Mouse (Mus musculus): Measurements from ENCODE around the gene Zfp82. TPM values are rescaled to one million over a fixed set of nuclear protein-coding genes. Genes with fewer than 3 reads are reported as not detected.
"Not testable (repeated sequence)": the region's sequence is repeated elsewhere in the genome, so short reads cannot be mapped to it uniquely, and the experiment has no call there.

Zfp82 gene
- polyA plus RNA-seq (2015; fragmentation: Nextera tagmentation; extraction: Ambion mirVana), result 1.2 and 1.7 TPM in 2 replicates

- no peaks in the 10 kb centered on the region for H3K27me3 ChIP-seq (replicated peaks; ENCODE audit: control insufficient read depth, insufficient read depth, low read length)
- peak within 1 kb of the TSS; percentile 46 for H3K9ac ChIP-seq (ENCODE audit: low read depth, low read length)
- H3K36me3 ChIP-seq (ENCODE audit: control insufficient read depth, insufficient read depth), result peaks cover 8% of the 10 kb centered on the region; the same call in 1 of the 2 replicates
- ATAC-seq, result peak; percentile 81
- no peak for TF ChIP-seq CTCF (IDR thresholded peaks at IDR 0.05; ENCODE audit: low read depth)
- H3K27ac ChIP-seq (ENCODE audit: low read depth, low read length), result no peak within 1 kb of the TSS
- H3K4me1 ChIP-seq (replicated peaks; ENCODE audit: control insufficient read depth, insufficient read depth, low read length), result no peaks in the 10 kb centered on the region
- peak within 1 kb of the TSS; percentile 71 for H3K4me3 ChIP-seq (ENCODE audit: low read depth, low read length)
- under 1% methylated on average over 50 of the region's 50 CpGs for WGBS
- H3K9me3 ChIP-seq (ENCODE audit: control insufficient read depth), result no peaks in the 10 kb centered on the region
- H3K4me2 ChIP-seq (replicated peaks; ENCODE audit: low read depth), result peak within 1 kb of the TSS; percentile 99
These were observed at the start of gene Zfp82 for GRCm38 (mm10) chr7:30072146-30073028. Zfp82 (minus strand) TSS chr7:30072900.

DNA sequence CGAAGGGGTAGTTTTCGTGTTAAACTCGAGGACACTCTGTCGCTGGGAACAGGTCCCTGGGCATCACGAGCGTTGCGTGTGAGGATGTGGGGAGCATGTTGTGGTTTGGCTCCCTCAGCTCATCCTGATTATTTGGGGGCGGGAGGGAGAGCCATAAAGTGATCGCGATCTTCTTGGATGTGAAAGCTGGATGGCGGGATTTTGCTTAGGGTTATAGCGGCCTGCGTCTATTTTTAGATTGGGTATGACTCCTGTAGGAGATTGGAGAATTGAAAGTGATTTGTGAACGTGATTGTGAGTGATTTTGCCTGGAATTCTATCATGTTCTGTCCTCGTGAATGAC, 49.5 kb upstream of the Zfp82 start:
- Histone ChIP-seq H3K4me2 (replicated peaks; ENCODE audit: low read depth) (peak overlapping the region; percentile 96), H3K4me1 (replicated peaks; ENCODE audit: control insufficient read depth, insufficient read depth, low read length) (no peaks in the 10 kb centered on the region), H3K9me3 (ENCODE audit: control insufficient read depth) (no peaks in the 10 kb centered on the region), H3K27me3 (replicated peaks; ENCODE audit: control insufficient read depth, insufficient read depth, low read length) (no peaks in the 10 kb centered on the region), H3K4me3 (ENCODE audit: low read depth, low read length) (peak overlapping the region; percentile 56), H3K9ac (ENCODE audit: low read depth, low read length) (peak overlapping the region; percentile 35), H3K36me3 (ENCODE audit: control insufficient read depth, insufficient read depth) (peaks cover under 1% of the 10 kb centered on the region; the same call in 1 of the 2 replicates), H3K27ac (ENCODE audit: low read depth, low read length) (no peak overlapping the region)
- ATAC-seq, result peak; percentile 31; the same call in 1 of the 2 replicates
- 4% methylated on average over 15 of the region's 15 CpGs for WGBS
- no peak for TF ChIP-seq CTCF (IDR thresholded peaks at IDR 0.05; ENCODE audit: low read depth)

- peak within 1 kb of the TSS; percentile 54; the same call in 1 of the 2 replicates for H3K27ac ChIP-seq (ENCODE audit: low read depth, low read length)
- WGBS, result under 1% methylated on average over 61 of the region's 61 CpGs
- peak; percentile 64 for ATAC-seq
These were observed 48.8 kb upstream of the Zfp82 start, which contains the start of gene Zfp382 for GRCm38 (mm10) chr7:30121308-30122187. Zfp382 (plus strand) TSS chr7:30121942.

DNA sequence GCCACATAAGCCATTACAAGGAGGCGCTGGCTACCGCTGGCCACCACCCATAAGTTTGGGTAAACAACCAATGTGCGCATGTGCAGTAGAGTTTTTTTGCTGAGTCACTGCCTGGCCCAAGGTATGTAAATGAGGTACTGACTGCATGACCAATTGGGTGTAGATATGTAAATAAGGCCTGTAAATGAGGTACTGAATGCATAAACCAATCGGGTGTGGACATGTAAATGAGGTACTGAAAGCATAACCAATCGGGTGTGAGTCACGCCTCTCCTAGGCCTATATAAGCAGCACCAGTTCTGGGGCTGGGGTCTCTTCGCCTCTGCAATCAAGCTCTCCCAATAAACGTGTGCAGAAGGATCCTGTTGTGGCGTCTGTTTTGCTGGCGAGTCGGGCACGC, 45.2 kb upstream of the Zfp82 start:
- H3K9ac ChIP-seq (ENCODE audit: low read depth, low read length); H3K36me3 ChIP-seq (ENCODE audit: control insufficient read depth, insufficient read depth); ATAC-seq; H3K27ac ChIP-seq (ENCODE audit: low read depth, low read length); H3K9me3 ChIP-seq (ENCODE audit: control insufficient read depth); H3K4me3 ChIP-seq (ENCODE audit: low read depth, low read length); H3K4me2 ChIP-seq (replicated peaks; ENCODE audit: low read depth); H3K4me1 ChIP-seq (replicated peaks; ENCODE audit: control insufficient read depth, insufficient read depth, low read length); H3K27me3 ChIP-seq (replicated peaks; ENCODE audit: control insufficient read depth, insufficient read depth, low read length): not testable (repeated sequence)
- 94% methylated on average over 12 of the region's 12 CpGs for WGBS

More at GRCm38 (mm10) chr7:30121308-30122187, 48.8 kb upstream of the Zfp82 start, which contains the start of gene Zfp382:
- peak within 1 kb of the TSS; percentile 56 for H3K4me3 ChIP-seq (ENCODE audit: low read depth, low read length)
- no peaks in the 10 kb centered on the region for H3K4me1 ChIP-seq (replicated peaks; ENCODE audit: control insufficient read depth, insufficient read depth, low read length)
- no peaks in the 10 kb centered on the region for H3K36me3 ChIP-seq (ENCODE audit: control insufficient read depth, insufficient read depth)
- peak within 1 kb of the TSS; percentile 96 for H3K4me2 ChIP-seq (replicated peaks; ENCODE audit: low read depth)
- H3K9me3 ChIP-seq (ENCODE audit: control insufficient read depth), result no peaks in the 10 kb centered on the region
- no peak; the same call in 1 of the 2 replicates for TF ChIP-seq CTCF (IDR thresholded peaks at IDR 0.05; ENCODE audit: low read depth)
- H3K9ac ChIP-seq (ENCODE audit: low read depth, low read length), result peak within 1 kb of the TSS; percentile 35
- no peaks in the 10 kb centered on the region for H3K27me3 ChIP-seq (replicated peaks; ENCODE audit: control insufficient read depth, insufficient read depth, low read length)

DNA sequence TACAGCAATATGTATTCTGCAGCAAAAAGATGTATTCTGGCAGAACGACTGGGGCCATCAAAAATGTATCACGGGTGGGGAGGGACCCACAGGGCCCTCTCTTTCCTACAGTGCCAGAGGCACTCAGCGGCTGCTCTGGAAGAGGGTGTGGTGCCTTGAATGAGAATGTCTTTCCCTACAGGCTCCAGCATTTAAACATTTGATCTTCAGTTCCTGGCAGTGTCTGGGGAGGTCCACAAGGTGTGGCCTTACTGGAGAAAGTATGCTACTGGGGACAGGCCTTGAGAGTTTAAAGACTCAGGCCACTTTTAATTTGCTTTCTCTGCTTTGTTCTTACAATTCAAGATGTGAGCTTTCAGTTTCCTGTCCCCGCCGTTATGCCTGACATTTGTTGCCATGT, 43.4 kb upstream of the Zfp82 start:
- no peaks in the 10 kb centered on the region for H3K27me3 ChIP-seq (replicated peaks; ENCODE audit: control insufficient read depth, insufficient read depth, low read length)
- no peak for TF ChIP-seq CTCF (IDR thresholded peaks at IDR 0.05; ENCODE audit: low read depth)
- H3K4me3 ChIP-seq (ENCODE audit: low read depth, low read length), result no peak overlapping the region
- H3K9ac ChIP-seq (ENCODE audit: low read depth, low read length), result no peak overlapping the region
- H3K27ac ChIP-seq (ENCODE audit: low read depth, low read length), result no peak overlapping the region
- H3K36me3 ChIP-seq (ENCODE audit: control insufficient read depth, insufficient read depth), result no peaks in the 10 kb centered on the region
- 95% methylated on average over 5 of the region's 5 CpGs for WGBS
- H3K4me1 ChIP-seq (replicated peaks; ENCODE audit: control insufficient read depth, insufficient read depth, low read length), result no peaks in the 10 kb centered on the region
- H3K4me2 ChIP-seq (replicated peaks; ENCODE audit: low read depth), result no peak overlapping the region
- no peak for ATAC-seq
- H3K9me3 ChIP-seq (ENCODE audit: control insufficient read depth), result peaks cover 9% of the 10 kb centered on the region; the same call in 1 of the 2 replicates

DNA sequence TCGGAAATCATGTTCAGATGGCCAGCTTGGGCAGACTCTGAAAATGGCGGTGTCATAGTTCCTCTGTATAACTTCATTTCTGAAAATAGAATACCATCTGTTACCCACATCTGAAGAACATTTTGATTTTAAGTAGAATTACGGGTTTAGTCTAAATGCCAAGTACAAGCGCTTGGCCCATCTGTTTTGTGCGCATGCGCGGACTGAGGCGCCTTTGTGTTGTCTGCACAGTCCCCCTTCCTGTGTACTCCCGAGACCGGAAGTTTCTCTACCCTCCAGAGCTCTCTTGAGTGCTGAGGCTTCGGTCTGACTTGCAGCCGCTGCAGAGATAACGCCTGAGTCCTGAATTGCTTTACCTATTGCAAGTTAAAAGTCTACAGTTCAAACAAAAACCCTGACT, 26.6 kb upstream of the Zfp82 start:
- H3K4me1 ChIP-seq (replicated peaks; ENCODE audit: control insufficient read depth, insufficient read depth, low read length), result 0 out of 2 replicates have a peak, but pooled peaks cover under 1% of the 10 kb centered on the region
- no peak for TF ChIP-seq CTCF (IDR thresholded peaks at IDR 0.05; ENCODE audit: low read depth)
- ATAC-seq, result no peak
- WGBS, result 87% methylated on average over 13 of the region's 13 CpGs
- peaks cover 27% of the 10 kb centered on the region for H3K36me3 ChIP-seq (ENCODE audit: control insufficient read depth, insufficient read depth)
- no peak overlapping the region for H3K9ac ChIP-seq (ENCODE audit: low read depth, low read length)
- H3K27me3 ChIP-seq (replicated peaks; ENCODE audit: control insufficient read depth, insufficient read depth, low read length), result no peaks in the 10 kb centered on the region
- H3K9me3 ChIP-seq (ENCODE audit: control insufficient read depth), result peaks cover under 1% of the 10 kb centered on the region; the same call in 1 of the 2 replicates
- peak overlapping the region; percentile 28; the same call in 1 of the 2 replicates for H3K27ac ChIP-seq (ENCODE audit: low read depth, low read length)
- no peak overlapping the region for H3K4me2 ChIP-seq (replicated peaks; ENCODE audit: low read depth)
- no peak overlapping the region for H3K4me3 ChIP-seq (ENCODE audit: low read depth, low read length)

Data from intestine, postnatal 0 days (tissue).